Mouse (Mus musculus) heart, embryonic 11.5 days (tissue): ENCODE results near the gene Pde4d. TPM values are rescaled to one million over a fixed set of nuclear protein-coding genes. Genes with fewer than 3 reads are reported as not detected.

Experiments
- ATAC-seq: fragments of 200-750 bp; cut with Nextera tagmentation; replicated peaks from 2 replicates; pipeline ENCODE4 v1.8.0; 2017; ENCODE audit warnings: moderate library complexity; ENCODE audit not compliant: insufficient number of reproducible peaks, low FRiP score, low TSS enrichment
- H3K27ac ChIP-seq: fragments of 300-500 bp; sonication (generic); 2 replicates; pipeline ENCODE4 v1.5.1; 2014; ENCODE audit warnings: mild to moderate bottlenecking, low read depth, low read length
- H3K27me3 ChIP-seq: fragments of 300-500 bp; sonication (generic); 2 replicates; pipeline ENCODE4 v1.6.1; 2014; ENCODE audit warnings: mild to moderate bottlenecking, low read length, mixed read lengths; ENCODE audit not compliant: control insufficient read depth, insufficient read depth
- H3K36me3 ChIP-seq: fragments of 300-500 bp; sonication (generic); 2 replicates; pipeline ENCODE4 v1.6.1; 2014; ENCODE audit warnings: mild to moderate bottlenecking, low read length, moderate library complexity, mixed read lengths; ENCODE audit not compliant: control insufficient read depth, insufficient read depth
- H3K4me1 ChIP-seq: fragments of 300-500 bp; sonication (generic); 2 replicates; pipeline ENCODE4 v1.6.1; 2014; ENCODE audit warnings: low read length; ENCODE audit not compliant: control insufficient read depth, insufficient read depth
- H3K4me2 ChIP-seq: fragments of 300-500 bp; sonication (generic); 2 replicates; pipeline ENCODE4 v1.6.1; 2014; ENCODE audit warnings: mild to moderate bottlenecking, moderate library complexity
- H3K4me3 ChIP-seq: fragments of 300-500 bp; sonication (generic); 2 replicates; pipeline ENCODE4 v1.5.1; 2014; ENCODE audit warnings: low read depth, low read length
- H3K9ac ChIP-seq: fragments of 300-500 bp; sonication (generic); 2 replicates; pipeline ENCODE4 v1.6.1; 2014; ENCODE audit warnings: mild to moderate bottlenecking, low read depth, low read length, moderate library complexity
- H3K9me3 ChIP-seq: fragments of 300-500 bp; sonication (generic); replicated peaks from 2 replicates; pipeline ENCODE4 v1.6.1; 2016; ENCODE audit warnings: low read length; ENCODE audit not compliant: control insufficient read depth
- WGBS: fragments of 180-500 bp; shearing (Covaris S2); extraction: QIAGEN DNeasy Blood & Tissue Kit; methylation state at CpG from one replicate; pipeline ENCODE4 v1.1.7; 2014; ENCODE audit not compliant: insufficient replicate concordance; 5-methylcytosine and 5-hydroxymethylcytosine counted together
- polyA plus RNA-seq: library from polyadenylated mRNA; unstranded; fragments of >200 nt; fragmentation: Nextera tagmentation; extraction: Ambion mirVana; gene quantifications from 2 replicates; pipeline ENCODE4 v1.2.1, GENCODE M21; 2014

Pde4d gene
- polyA plus RNA-seq, 1 experiment from 2014 or later: 27.8 TPM

DNA sequence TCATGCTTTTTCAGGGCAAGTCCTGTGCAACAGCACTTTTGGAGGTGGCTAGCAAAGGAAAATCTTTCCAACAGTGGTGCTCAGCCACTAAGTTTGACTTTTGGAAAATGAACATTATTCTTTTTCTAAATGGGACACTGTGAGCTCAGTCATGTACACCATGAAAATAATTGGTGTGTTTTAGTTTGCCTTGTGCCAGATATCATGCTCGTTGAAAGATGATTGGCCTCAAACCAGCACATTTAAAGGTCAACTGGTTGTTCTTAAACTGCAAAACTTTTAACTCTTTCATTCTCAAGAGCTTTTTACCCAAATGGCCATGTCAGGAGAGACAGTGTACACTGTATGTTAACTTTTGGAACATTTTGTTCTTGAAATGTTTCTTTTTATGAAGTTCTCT lies 17.3 kb downstream of the Pde4d start:
- WGBS: 32% methylated on average over 1 of the region's 1 CpGs
- ATAC-seq: no peak
- Histone ChIP-seq H3K4me1 (no peaks in the 10 kb centered on the region), H3K9me3 (no peaks in the 10 kb centered on the region), H3K4me3 (no peak overlapping the region), H3K27ac (no peak overlapping the region), H3K9ac (no peak overlapping the region), H3K36me3 (no peaks in the 10 kb centered on the region), H3K27me3 (no peaks in the 10 kb centered on the region), H3K4me2 (no peak overlapping the region)

DNA sequence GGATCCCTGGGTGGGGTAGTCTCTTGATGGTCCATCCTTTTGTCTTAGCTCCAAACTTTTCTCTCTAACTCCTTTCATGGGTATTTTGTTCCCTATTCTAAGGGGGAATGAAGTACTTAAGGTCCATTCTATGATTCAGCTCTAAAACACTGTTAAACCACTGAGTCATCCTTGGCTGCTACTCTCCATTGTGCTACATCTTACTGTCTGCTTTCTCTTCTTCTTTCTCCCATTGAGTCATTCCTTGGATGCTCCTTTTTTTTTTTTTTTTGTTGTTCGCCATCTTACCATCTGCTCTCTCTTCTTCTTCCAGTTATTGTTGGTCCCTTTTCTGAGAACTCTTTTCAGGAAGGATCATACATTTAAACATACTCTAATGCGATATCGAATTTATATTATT lies 30.7 kb downstream of the Pde4d start:
- Histone ChIP-seq H3K4me3 (no peak overlapping the region), H3K27me3 (no peaks in the 10 kb centered on the region), H3K27ac (no peak overlapping the region), H3K9ac (no peak overlapping the region), H3K36me3 (no peaks in the 10 kb centered on the region), H3K4me2 (no peak overlapping the region), H3K9me3 (no peaks in the 10 kb centered on the region), H3K4me1 (no peaks in the 10 kb centered on the region)
- no peak for ATAC-seq
- 79% methylated on average over 3 of the region's 3 CpGs for WGBS

GRCm38 (mm10) chr13:108485036-108485435 lies 35.3 kb downstream of the Pde4d start:
- 81% methylated on average over 6 of the region's 6 CpGs for WGBS

DNA sequence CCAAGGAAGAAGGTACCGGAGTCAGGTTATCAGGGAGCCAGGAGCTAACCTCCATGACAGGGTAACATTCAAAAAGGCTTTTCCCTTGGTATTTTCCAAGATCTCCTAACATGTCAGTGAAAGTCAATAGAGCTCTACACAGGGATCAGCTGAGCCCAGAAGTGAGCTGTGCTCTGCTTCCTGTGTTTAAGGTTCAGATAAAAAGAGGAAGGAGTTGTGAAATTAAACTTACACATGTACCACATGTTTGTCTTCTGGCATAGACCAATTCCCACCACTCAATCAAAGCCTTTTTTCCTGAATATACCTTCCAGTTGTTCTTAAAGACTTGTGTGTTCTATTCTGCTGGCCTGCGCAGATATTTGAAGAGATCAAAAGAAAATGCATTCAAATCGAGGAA lies 37.3 kb downstream of the Pde4d start:
- ATAC-seq: no peak
- Histone ChIP-seq H3K27me3 (no peaks in the 10 kb centered on the region), H3K4me1 (no peaks in the 10 kb centered on the region), H3K4me2 (no peak overlapping the region), H3K9ac (no peak overlapping the region), H3K36me3 (no peaks in the 10 kb centered on the region), H3K9me3 (no peaks in the 10 kb centered on the region), H3K4me3 (no peak overlapping the region), H3K27ac (no peak overlapping the region)
- 76% methylated on average over 3 of the region's 3 CpGs for WGBS

More at GRCm38 (mm10) chr13:108485036-108485435, 35.3 kb downstream of the Pde4d start:
- Histone ChIP-seq H3K4me2 (no peak overlapping the region), H3K27me3 (no peaks in the 10 kb centered on the region), H3K27ac (no peak overlapping the region), H3K9ac (no peak overlapping the region), H3K36me3 (no peaks in the 10 kb centered on the region), H3K9me3 (no peaks in the 10 kb centered on the region), H3K4me3 (no peak overlapping the region), H3K4me1 (no peaks in the 10 kb centered on the region)
- ATAC-seq: no peak

DNA sequence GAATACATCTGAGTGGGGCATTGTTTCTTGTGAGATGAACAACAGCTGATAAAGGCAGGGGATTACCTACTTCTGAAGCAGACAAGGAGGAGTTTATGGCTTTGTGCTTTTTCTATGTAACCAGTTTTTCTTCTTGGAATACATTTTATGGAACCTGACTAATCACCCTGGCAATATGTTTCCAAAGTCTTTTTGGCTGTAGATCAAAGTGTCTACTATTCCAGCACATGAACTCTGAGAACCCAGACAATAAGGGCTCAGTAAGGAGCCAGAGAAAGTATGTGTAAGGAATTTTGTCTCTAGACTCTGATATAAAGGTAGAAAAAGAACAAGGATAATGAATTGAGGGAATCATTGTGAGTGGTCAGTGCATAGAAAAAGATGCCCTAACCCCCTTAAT lies 40.1 kb downstream of the Pde4d start:
- Histone ChIP-seq H3K4me3 (no peak overlapping the region), H3K27me3 (no peaks in the 10 kb centered on the region), H3K9ac (no peak overlapping the region), H3K9me3 (no peaks in the 10 kb centered on the region), H3K36me3 (no peaks in the 10 kb centered on the region), H3K4me1 (no peaks in the 10 kb centered on the region), H3K4me2 (no peak overlapping the region), H3K27ac (no peak overlapping the region)
- ATAC-seq: no peak

- Histone ChIP-seq H3K27ac (no peak overlapping the region), H3K9ac (no peak overlapping the region), H3K4me1 (no peaks in the 10 kb centered on the region), H3K36me3 (no peaks in the 10 kb centered on the region), H3K4me2 (no peak overlapping the region), H3K9me3 (no peaks in the 10 kb centered on the region), H3K27me3 (no peaks in the 10 kb centered on the region), H3K4me3 (no peak overlapping the region)
- 87% methylated on average over 2 of the region's 2 CpGs for WGBS
- no peak for ATAC-seq
These were observed 41.1 kb downstream of the Pde4d start for GRCm38 (mm10) chr13:108490872-108491271.

DNA sequence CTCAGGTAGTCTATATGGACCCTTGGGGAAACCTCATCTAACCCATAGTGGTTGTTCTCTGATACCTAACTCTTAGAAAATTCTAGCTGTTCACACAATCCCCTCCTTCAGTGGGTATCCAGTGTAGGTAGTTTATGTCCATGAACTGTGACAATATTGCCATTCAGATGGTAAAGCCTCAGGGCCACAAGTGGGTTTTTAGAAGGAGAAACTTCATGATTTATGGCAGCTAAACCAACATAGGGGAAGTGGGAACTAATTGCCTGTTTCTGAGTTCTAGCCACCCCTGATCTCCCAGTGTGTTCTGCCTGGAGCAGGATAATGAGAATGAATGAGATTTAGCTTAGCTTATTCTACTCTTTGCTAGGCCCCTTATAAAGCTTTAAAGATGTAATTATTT lies 43.1 kb downstream of the Pde4d start:
- Histone ChIP-seq H3K4me2 (no peak overlapping the region), H3K4me3 (no peak overlapping the region), H3K9ac (no peak overlapping the region), H3K4me1 (no peaks in the 10 kb centered on the region), H3K36me3 (no peaks in the 10 kb centered on the region), H3K9me3 (no peaks in the 10 kb centered on the region), H3K27me3 (no peaks in the 10 kb centered on the region), H3K27ac (no peak overlapping the region)
- ATAC-seq: no peak

GRCm38 (mm10) chr13:108494365-108494764 lies 44.6 kb downstream of the Pde4d start:
- Histone ChIP-seq H3K4me2 (no peak overlapping the region), H3K4me1 (no peaks in the 10 kb centered on the region), H3K9me3 (no peaks in the 10 kb centered on the region), H3K27ac (no peak overlapping the region), H3K9ac (no peak overlapping the region), H3K27me3 (no peaks in the 10 kb centered on the region), H3K36me3 (no peaks in the 10 kb centered on the region), H3K4me3 (no peak overlapping the region)
- 56% methylated on average over 2 of the region's 2 CpGs for WGBS
- ATAC-seq: no peak

DNA sequence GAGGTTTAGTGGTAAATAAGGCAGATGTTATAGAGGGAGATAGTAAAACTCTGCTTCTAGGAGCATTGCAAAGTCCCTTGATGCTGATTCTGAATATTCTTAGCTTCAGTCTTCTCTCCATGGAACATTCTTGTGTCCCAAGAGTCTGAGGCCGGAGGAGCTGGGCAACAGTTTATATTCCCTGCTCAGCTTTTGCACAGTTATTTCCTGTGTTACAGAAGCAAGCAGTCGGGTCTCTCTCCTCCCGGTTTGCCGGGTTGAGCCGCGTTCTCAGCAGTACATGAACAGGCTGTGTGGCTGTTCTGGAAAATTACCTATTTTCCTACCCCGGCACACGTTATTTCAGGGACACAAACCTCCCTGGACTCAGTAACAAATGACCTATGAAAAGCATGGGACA lies 48.0 kb downstream of the Pde4d start:
- H3K27ac ChIP-seq: no peak overlapping the region
- H3K4me2 ChIP-seq: no peak overlapping the region
- no peaks in the 10 kb centered on the region for H3K9me3 ChIP-seq
- WGBS: 66% methylated on average over 8 of the region's 8 CpGs
- H3K9ac ChIP-seq: no peak overlapping the region
- ATAC-seq: no peak
- H3K36me3 ChIP-seq: no peaks in the 10 kb centered on the region
- H3K4me3 ChIP-seq: no peak overlapping the region
- no peaks in the 10 kb centered on the region for H3K27me3 ChIP-seq
- no peaks in the 10 kb centered on the region for H3K4me1 ChIP-seq
